Mouse (Mus musculus): Measurements from ENCODE around the gene Sltm.
"Not testable (repeated sequence)": the region's sequence is repeated elsewhere in the genome, so short reads cannot be mapped to it uniquely, and the experiment has no call there.

Gene Sltm

DNA sequence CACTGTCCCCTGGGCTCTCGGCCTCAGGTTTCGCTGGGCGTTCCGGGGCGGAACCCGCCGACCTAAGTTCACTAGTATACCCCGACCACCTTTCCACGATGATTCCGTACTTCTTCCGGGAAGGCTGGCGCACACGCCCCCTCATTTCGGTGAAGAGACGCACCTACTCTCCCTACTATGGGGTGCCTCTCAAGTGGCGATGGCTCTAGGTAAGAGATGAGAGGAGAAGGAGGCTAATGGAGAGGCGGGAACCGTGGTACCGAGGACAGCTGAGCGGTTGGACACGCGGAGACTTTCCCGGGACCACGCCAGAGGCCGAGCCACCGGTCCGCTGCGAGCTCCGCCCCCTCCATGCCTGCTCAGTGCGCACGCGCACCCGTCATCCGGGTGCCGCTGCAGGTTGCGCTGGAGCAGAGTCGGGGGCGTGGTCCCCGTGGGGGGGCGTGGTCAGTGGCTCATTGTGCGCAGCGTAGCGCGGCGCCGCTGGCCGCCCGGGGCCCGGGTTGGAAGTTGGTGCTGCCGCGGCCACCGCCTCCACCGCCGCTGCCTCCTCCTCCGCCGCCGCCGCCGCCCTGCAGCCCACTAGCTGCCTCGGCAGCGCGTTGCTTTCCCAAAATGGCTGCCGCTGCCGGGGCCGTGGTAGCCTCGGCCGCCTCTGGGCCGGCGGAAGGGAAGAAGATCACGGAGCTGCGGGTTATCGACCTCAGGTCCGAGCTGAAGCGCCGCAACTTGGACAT, at the start of gene Sltm:
TSS of gene Sltm (plus strand) at position 450 of the 737 bp plus-strand sequence.
- peak; percentile 93 for DNase-seq (ENCODE audit: low read depth, low spot score)

- no peak for DNase-seq (ENCODE audit: low read depth, low spot score)
Measured at GRCm38 (mm10) chr9:70493038-70493437, 49.5 kb upstream of the Sltm start.

- no peak for DNase-seq (ENCODE audit: low read depth, low spot score)
Measured at GRCm38 (mm10) chr9:70496990-70497389, 45.6 kb upstream of the Sltm start.

GRCm38 (mm10) chr9:70502284-70503014, 40.1 kb upstream of the Sltm start:
- DNase-seq (ENCODE audit: low read depth, low spot score), result no peak

DNA sequence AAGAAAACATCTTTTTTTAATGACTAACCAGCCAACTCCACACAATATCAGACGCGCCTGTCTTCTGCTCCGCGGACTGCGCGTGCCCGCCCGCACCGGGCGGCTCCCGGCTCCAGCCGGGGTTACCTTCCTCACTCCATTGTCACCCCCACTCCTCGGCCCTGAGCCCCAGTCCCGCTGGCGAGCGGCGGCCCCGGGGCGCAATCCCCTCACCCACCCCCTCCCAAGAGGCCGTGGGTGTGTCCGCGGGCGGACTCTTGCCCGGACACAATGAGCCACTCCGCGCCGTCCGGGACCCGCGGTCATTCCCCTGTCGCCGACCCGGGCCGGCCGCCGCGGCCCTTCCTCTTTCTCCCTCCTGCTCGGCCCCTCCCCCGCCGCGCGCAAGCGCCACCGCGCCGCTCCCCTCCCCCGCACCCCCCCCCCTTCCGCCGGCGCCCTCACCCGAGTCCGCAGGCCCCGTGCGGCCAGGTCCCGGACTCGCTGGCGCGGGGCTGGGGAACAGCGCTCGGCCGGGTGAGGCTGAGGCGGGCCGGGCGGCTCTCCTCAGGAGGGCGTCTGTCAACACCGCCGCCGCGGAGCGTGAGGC, 39.4 kb upstream of the Sltm start:
- peak; percentile 55 for DNase-seq (ENCODE audit: low read depth, low spot score)

DNA sequence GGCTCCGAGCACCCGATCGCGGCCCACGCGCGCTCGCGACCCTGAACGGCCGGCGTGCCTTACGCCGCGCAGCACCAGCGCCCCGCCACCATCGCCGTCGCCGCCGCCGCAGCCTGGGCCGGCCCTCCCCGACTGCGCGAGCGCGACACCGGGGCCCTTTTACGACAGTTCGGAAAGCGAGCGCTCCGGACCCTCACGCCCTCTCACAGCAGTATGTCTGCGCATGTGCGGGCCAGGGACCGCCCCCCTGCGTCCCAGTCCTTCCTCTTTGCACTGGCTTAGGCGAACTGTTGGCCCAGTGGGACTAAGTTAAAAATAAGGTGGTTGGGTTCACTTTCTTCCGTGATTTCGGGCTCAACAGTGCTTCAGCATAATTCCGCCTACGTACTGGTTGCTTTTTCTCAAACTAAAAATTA, 38.9 kb upstream of the Sltm start, which contains the start of gene Rnf111:
TSS of gene Rnf111 (minus strand) at position 100 of the 416 bp plus-strand sequence.
- peak; percentile 95 for DNase-seq (ENCODE audit: low read depth, low spot score)

DNA sequence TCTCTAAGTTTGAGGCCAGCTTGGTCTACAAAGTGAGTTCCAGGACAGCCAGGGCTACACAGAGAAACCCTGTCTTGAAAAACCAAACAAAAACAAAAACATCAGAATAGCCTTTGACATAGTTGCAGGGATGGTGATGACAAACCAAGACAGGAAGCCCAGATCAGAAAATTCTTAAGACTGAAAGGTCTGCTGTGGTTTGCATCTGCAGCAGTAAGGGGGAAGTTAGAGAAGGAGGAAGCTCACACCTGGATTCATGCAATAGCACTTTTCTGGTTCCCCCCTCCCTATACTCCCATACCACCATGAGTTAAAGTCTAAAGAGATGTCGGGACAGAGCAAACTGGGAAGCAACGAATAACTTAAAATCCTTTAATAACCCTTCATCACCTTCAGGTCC, 36.4 kb upstream of the Sltm start:
- no peak for DNase-seq (ENCODE audit: low read depth, low spot score)

GRCm38 (mm10) chr9:70506787-70507186, 35.8 kb upstream of the Sltm start:
- DNase-seq (ENCODE audit: low read depth, low spot score), result no peak

DNA sequence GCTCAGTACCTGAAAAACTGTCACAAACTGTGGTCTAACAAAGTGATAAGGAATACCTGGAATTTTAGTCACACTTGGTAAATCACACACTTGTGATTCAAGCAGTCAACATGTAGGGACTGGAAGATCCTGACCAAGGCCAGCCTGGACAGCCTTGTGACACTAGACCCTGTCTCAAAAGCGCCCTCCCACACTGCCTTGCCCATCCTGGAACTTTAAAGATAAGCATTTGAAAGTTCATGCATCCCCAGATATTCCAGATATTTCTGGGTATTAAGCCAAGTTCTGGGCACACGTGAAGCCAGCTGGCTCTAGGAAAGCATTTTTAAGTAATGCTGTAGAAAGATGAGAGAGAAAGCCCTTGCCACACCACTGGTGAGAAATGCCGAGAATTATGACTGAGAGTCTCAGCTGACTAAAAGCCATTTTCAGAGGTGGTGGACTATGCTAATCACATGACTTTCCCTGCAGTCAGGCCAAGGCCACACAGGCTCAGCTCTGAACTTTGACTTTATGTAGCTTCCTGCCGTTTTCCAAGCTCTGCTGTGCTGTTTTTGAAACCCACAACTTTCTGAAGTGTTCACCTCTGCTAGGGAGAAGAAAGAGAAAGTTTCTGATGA, 32.5 kb upstream of the Sltm start:
- no peak for DNase-seq (ENCODE audit: low read depth, low spot score)

DNA sequence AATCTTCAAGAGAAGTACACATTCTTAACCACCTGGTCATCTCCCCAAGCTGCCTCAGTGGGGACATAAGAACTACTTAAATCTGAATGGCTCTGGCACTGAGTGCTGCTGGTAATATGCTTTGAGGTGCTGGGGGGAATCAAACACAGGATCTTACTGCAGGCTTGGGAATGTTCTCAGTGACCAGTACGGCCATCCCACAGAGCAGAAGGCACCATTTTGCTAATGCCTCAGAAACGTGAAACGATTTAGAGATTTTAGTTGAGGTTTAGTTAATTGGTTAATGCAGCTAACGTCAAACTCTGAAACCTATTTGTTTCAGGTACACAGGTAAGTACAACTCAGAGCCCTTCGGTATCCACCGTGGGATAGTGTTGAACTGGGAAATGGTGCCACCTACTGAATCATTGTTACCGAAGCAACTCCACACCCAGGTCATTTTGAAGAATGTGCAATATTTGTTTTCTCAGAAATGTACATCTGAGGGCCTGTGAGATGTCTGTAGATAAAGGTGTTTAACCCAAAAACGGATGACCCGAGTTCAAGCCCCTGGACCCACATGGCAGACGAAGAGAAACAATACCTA, 31.5 kb upstream of the Sltm start:
- no peak for DNase-seq (ENCODE audit: low read depth, low spot score)

DNA sequence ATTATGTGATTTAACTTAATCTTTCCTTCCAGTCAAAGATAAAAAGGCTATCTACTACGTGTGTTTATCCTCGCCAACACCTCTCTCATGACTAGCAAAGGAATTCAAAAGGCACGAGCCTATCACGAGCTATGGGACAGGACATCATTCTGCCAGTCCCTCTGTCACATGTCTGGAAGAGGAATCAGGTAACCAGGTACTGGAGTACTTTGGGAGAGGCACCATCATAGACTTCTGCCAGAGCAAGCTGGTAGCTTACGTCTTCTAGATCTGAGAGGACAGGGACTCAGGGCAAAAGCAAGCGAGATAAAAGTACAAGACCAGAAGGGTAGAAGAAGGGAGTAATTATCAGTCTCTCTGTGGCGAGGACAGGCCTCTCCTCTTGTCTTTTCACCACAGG, 30.9 kb upstream of the Sltm start:
- DNase-seq (ENCODE audit: low read depth, low spot score), result no peak

DNA sequence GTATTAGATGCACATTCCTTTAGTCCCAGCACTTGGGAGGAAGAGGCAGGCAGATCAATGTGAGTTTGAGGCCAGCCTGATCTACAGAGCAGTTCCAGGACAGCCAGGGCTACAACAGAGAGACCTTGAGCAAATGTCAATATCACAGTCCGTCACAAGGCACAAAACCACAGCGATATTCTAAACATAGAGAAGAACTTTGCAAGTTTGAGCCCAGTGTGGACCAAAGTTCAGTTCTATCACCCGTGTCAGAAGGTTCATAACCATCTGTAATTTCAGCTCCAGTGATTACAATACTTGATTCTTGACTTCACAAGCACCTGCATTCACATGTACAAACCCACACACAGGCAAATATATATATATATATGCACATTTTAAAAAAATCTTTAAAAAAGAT, 21.9 kb upstream of the Sltm start:
- no peak for DNase-seq (ENCODE audit: low read depth, low spot score)

DNA sequence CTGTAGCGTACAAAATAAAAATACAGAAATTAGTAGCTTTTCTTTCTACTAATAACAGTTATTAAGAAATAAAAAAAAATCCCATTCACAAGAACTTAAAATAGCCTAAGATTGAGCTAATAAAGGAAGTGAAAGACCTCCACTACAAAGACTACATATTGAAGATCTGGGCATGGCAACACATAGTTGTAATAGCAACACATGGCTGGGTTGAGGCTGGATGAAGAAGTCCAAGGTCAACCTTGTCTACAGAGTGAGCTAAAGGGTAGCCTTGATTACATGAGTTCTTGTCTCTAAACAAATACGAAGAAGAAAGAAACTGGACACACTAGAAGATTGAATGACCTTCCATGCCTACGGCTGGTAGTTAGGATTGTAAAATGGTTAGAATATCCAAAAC, 18.7 kb upstream of the Sltm start:
- no peak for DNase-seq (ENCODE audit: low read depth, low spot score)

DNA sequence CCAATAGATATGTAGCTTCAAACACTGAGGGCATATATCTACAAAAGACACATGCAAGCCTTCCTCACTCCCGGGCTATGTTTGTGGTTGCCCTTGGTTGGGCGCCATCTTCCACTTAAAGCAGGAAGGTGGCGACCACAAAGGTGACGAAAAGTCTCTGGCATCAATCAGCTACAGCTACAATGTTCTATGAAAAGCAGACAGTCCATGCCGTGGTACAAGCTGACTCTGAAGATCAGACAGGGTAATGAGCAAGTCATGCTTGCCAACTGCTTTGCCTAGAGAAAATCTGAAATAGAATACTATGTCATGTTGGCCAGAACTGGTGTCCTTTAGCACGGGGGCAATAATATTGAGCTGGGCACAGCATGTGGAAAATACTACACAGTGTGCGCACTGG, 18.2 kb upstream of the Sltm start:
- no peak for DNase-seq (ENCODE audit: low read depth, low spot score)

GRCm38 (mm10) chr9:70533328-70533727, 9.2 kb upstream of the Sltm start:
- no peak for DNase-seq (ENCODE audit: low read depth, low spot score)

DNA sequence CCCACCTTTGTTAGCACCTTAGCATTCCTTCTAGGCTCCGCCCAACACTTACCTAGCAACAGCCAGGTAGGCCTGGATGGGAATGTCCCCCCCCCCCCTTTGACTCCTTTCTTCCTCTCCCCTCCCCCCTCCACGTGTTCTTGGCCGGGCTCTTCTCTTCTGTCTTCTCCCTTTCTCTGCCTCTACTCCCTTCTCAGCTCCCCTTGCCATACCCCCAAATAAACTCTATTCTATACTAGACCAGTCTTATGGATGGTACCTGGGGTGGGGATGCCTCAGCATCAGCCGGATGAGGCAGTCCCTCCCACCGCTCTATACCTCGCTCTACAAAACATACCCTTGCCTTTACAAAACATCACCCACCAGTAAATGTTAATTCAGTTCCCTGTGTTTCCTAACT, 970 bp upstream of the Sltm start:
- DNase-seq (ENCODE audit: low read depth, low spot score), result peak; percentile 29

DNA sequence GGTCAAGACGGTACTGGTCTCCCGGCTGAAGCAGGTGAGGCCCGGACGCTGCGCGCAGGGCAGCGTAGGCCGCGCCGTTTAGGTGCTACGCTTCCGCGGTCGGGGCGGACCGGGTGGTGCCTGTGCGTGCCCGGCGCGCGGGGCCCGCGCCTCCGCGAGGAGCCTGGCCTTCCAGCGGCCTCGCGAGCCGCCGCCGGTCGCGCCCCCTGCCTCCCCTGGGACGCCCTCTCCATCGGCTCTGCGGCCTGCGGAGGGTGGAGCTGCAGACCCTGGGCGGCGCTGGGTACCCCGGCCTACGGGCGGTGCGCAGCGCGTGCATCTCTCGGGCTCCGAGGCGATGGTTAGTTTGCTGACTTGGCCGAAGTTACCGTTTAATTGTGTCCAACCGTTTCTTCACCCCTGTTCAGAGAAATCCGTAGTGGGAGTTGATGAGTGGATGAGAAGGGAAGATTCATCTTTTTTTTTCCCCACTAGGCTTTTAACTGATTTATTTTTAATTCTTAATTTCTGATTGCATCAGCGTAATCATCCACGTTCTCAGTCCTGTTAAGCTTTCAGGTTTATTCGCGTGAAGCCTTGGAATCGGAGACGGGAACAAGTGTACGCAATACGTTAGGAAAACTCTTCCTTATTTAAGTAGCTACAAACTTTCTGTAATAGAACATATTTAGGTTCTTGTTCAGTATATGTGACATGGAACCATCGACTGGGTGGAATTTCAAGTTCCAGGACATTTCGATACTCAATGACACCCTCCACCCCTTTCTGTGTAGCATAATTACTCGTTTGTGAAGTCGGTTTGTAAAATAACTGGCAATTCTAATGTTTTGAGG, 710 bp downstream of the Sltm start:
- peak; percentile 60 for DNase-seq (ENCODE audit: low read depth, low spot score)

DNA sequence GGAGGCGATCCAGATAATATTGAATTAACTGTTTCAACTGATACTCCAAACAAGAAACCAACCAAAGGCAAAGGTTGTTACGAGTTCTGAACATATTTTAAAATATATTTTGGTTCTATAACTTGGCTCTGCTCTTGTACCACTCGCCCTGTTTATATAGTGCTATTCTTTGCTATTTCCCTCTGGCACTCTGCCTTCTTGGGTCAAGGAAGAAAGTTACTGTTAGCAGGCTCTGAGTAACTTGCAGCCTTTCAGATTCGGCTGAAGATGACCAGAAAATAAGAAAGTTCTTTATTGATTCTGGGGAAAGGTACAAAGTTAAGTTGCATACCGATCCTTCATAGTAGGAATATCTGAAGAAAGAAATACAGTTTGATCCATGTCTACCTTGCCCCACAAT, 1.4 kb downstream of the Sltm start:
- no peak for DNase-seq (ENCODE audit: low read depth, low spot score)

DNA sequence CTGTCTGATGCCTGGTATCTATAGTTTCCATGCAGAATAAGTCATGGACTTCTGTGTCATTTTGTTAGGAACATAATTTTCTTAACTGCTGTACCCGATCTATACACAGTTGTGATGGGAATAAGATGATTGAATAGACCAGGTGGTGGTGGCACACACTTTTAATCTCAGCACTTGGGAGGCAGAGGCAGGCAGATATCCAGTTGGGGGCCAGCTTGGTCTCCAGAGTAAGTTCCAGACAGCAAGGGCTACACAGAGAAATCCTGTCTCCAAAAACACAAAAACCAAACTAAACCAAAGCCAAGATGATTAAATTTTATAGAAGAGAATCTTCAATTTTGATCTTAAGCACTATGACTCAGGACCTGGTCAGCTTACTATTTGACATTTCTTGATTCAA, 2.3 kb downstream of the Sltm start:
- DNase-seq (ENCODE audit: low read depth, low spot score), result no peak

- DNase-seq (ENCODE audit: low read depth, low spot score), result not testable (repeated sequence)
Measured at GRCm38 (mm10) chr9:70546576-70546975, 4.0 kb downstream of the Sltm start.

DNA sequence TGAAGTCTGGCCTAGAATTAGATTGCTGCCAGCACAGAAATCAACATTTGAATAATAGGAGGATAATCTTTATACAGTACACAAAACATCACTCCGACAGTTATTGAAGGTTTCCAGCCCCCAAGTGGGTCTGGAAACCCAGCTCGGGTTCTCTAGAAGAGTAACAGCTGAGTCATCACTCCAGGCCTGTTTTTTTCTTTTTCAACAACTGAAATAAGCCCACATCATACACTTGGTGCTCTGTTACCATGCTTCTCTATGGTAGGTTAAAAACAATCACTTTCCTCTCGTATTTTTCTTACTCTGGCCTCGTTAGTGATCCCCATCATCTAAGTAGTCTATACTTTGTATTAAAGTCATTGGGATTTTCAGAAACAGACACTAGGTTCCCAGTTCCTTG, 5.8 kb downstream of the Sltm start:
- no peak for DNase-seq (ENCODE audit: low read depth, low spot score)

Measured in R1 (cell line).